Mouse (Mus musculus) MN1 (cell line): Measurements from ENCODE around the gene Slc4a10.

Experiments
- DNase-seq: peaks from one replicate; pipeline ENCODE4 v3.0.0-alpha.2; 2016; ENCODE audit warnings: low spot score

Gene Slc4a10

GRCm38 (mm10) chr2:62347762-62348161 is 301.5 kb downstream of the Slc4a10 start:
- no peak for DNase-seq

GRCm38 (mm10) chr2:62352035-62352434 is 305.8 kb downstream of the Slc4a10 start:
- DNase-seq, result no peak

- no peak for DNase-seq
These were observed 309.5 kb downstream of the Slc4a10 start for GRCm38 (mm10) chr2:62355766-62356165.

GRCm38 (mm10) chr2:62356606-62357005 is 310.3 kb downstream of the Slc4a10 start:
- no peak for DNase-seq

- no peak for DNase-seq
These were observed 311.0 kb downstream of the Slc4a10 start for GRCm38 (mm10) chr2:62357259-62357658.

GRCm38 (mm10) chr2:62360872-62361271 is 314.6 kb downstream of the Slc4a10 start:
- no peak for DNase-seq

- DNase-seq, result no peak
These were observed 315.3 kb downstream of the Slc4a10 start for GRCm38 (mm10) chr2:62361514-62361913.

- DNase-seq, result no peak
These were observed 315.9 kb downstream of the Slc4a10 start for GRCm38 (mm10) chr2:62362211-62362610.

GRCm38 (mm10) chr2:62363606-62364005 is 317.3 kb downstream of the Slc4a10 start:
- no peak for DNase-seq

GRCm38 (mm10) chr2:62368349-62369053 is 322.2 kb downstream of the Slc4a10 start:
- DNase-seq, result no peak

- DNase-seq, result no peak
These were observed 323.8 kb downstream of the Slc4a10 start for GRCm38 (mm10) chr2:62370048-62370447.

- DNase-seq, result no peak
These were observed 327.4 kb downstream of the Slc4a10 start for GRCm38 (mm10) chr2:62373692-62374091.
